In genomic region chr11:48871817-48872541, GRCm38 (mm10) we compare ENCODE assay signal across 8 mouse cellular contexts. TPM values are rescaled to one million over a fixed set of nuclear protein-coding genes. Genes with fewer than 3 reads are reported as not detected.
A peak's percentile ranks its signal among the peaks of the same experiment; 100 is the strongest.
DNase-seq lines count a peak whose midpoint lies in the region; ATAC-seq lines count a peak whose summit lies in the region.

No protein-coding gene starts in this region.

- 14% methylated on average over 17 of the region's 17 CpGs for WGBS in hindbrain, embryonic 16.5 days
- WGBS in limb, embryonic 12.5 days, result 7% methylated on average over 17 of the region's 17 CpGs
- WGBS in midbrain, embryonic 10.5 days, result 14% methylated on average over 17 of the region's 17 CpGs

- peaks cover 8% of the 10 kb centered on the region; the same call in 1 of the 2 replicates for H3K4me1 ChIP-seq in brown adipose tissue, adult 24 weeks (ENCODE audit: control insufficient read depth, insufficient read depth, insufficient read length, low read length)
- H3K4me1 ChIP-seq in hindbrain, embryonic 16.5 days (ENCODE audit: control insufficient read depth, insufficient read depth, low read depth, low read length), result peaks cover 10% of the 10 kb centered on the region; the same call in 1 of the 2 replicates
- H3K4me1 ChIP-seq in limb, embryonic 12.5 days (replicated peaks), result peaks cover 15% of the 10 kb centered on the region
- peaks cover 18% of the 10 kb centered on the region for H3K4me1 ChIP-seq in midbrain, embryonic 10.5 days

- no peaks in the 10 kb centered on the region; the same call in 1 of the 2 replicates for H3K27me3 ChIP-seq in hindbrain, embryonic 16.5 days (replicated peaks; ENCODE audit: control insufficient read depth, insufficient read depth, low read length)
- H3K27me3 ChIP-seq in limb, embryonic 12.5 days, result peaks cover 16% of the 10 kb centered on the region
- H3K27me3 ChIP-seq in midbrain, embryonic 10.5 days (ENCODE audit: low read depth, poor library complexity, severe bottlenecking), result peaks cover 30% of the 10 kb centered on the region
- H3K27me3 ChIP-seq in splenic B cell, adult 2 months (ENCODE audit: control insufficient read depth, insufficient read depth, low read length, poor library complexity, severe bottlenecking), result no peaks in the 10 kb centered on the region

- no peaks in the 10 kb centered on the region for H3K9me3 ChIP-seq in hindbrain, embryonic 16.5 days (ENCODE audit: control insufficient read depth, low read length)
- no peaks in the 10 kb centered on the region for H3K9me3 ChIP-seq in limb, embryonic 12.5 days
- H3K9me3 ChIP-seq in midbrain, embryonic 10.5 days (replicated peaks), result no peaks in the 10 kb centered on the region

- H3K36me3 ChIP-seq in hindbrain, embryonic 16.5 days (ENCODE audit: control insufficient read depth, insufficient read depth, low read length), result no peaks in the 10 kb centered on the region
- no peaks in the 10 kb centered on the region for H3K36me3 ChIP-seq in limb, embryonic 12.5 days
- H3K36me3 ChIP-seq in midbrain, embryonic 10.5 days, result no peaks in the 10 kb centered on the region
- H3K36me3 ChIP-seq in splenic B cell, adult 2 months (ENCODE audit: control insufficient read depth, insufficient read depth, low read length, poor library complexity, severe bottlenecking), result no peaks in the 10 kb centered on the region

- peak overlapping the region; percentile 66 for H3K9ac ChIP-seq in hindbrain, embryonic 16.5 days (ENCODE audit: low read depth, low read length)
- peak overlapping the region; percentile 60; the same call in 1 of the 2 replicates for H3K9ac ChIP-seq in limb, embryonic 12.5 days (replicated peaks)

- peak; percentile 23 for DNase-seq in ovary, postnatal 10 days (ENCODE audit: low spot score)
- no peak for DNase-seq in ovary, adult 18-20 months (ENCODE audit: low spot score)
- DNase-seq in gastrocnemius, adult 18-20 months (ENCODE audit: low spot score), result peak; percentile 78
- DNase-seq in midbrain, embryonic 10.5 days (ENCODE audit: low spot score), result no peak
- DNase-seq in splenic B cell, adult 2 months (ENCODE audit: low read depth, low spot score), result peak; percentile 50

- H3K27ac ChIP-seq in brown adipose tissue, adult 24 weeks (replicated peaks; ENCODE audit: low read depth, low read length), result peak overlapping the region; percentile 94
- H3K27ac ChIP-seq in hindbrain, embryonic 16.5 days (ENCODE audit: low read depth, low read length), result peak overlapping the region; percentile 16
- peak overlapping the region; percentile 29; the same call in 1 of the 2 replicates for H3K27ac ChIP-seq in limb, embryonic 12.5 days
- peak overlapping the region; percentile 70 for H3K27ac ChIP-seq in midbrain, embryonic 10.5 days (replicated peaks)

- peak overlapping the region; percentile 93 for H3K4me3 ChIP-seq in brown adipose tissue, adult 24 weeks (ENCODE audit: insufficient read depth, low read depth, low read length)
- peak overlapping the region; percentile 48 for H3K4me3 ChIP-seq in hindbrain, embryonic 16.5 days (ENCODE audit: low read length)
- peak overlapping the region; percentile 48 for H3K4me3 ChIP-seq in limb, embryonic 12.5 days (replicated peaks)
- peak overlapping the region; percentile 54 for H3K4me3 ChIP-seq in midbrain, embryonic 10.5 days

- ATAC-seq in hindbrain, embryonic 16.5 days, result peak; percentile 61
- ATAC-seq in limb, embryonic 12.5 days (ENCODE audit: insufficient number of reproducible peaks, insufficient read depth, low FRiP score, low TSS enrichment, low read depth), result no peak

- peak overlapping the region; percentile 87 for H3K4me2 ChIP-seq in hindbrain, embryonic 16.5 days (ENCODE audit: low read length)
- H3K4me2 ChIP-seq in limb, embryonic 12.5 days, result peak overlapping the region; percentile 78

RNA-seq across cellular contexts. Expression of gene Irgm1, which starts 0.5 kb away (rescaled TPM):
- polyA plus RNA-seq in brown adipose tissue, adult 24 weeks (2012; ENCODE audit: insufficient read depth, insufficient read length, missing spikeins), result 9.2 and 11.6 TPM in 2 replicates
- total RNA-seq in gastrocnemius, adult 18-20 months (2021), result 10 to 100 TPM; 12.9 to 15.7 TPM
- 3.6 and 5.4 TPM in 2 replicates for polyA plus RNA-seq in hindbrain, embryonic 16.5 days (2015; fragmentation: Nextera tagmentation; extraction: Ambion mirVana)
- polyA plus RNA-seq in limb, embryonic 12.5 days (2016; fragmentation: Nextera tagmentation; extraction: Ambion mirVana), result 2.2 and 2.9 TPM in 2 replicates
- polyA plus RNA-seq in midbrain, embryonic 10.5 days (2016; fragmentation: Nextera tagmentation; extraction: Ambion mirVana), result 1.2 and 1.6 TPM in 2 replicates

RNA-seq across cellular contexts. Expression of gene Gm5431, which starts 30.0 kb away (rescaled TPM):
- not detected in 2 replicates for polyA plus RNA-seq in brown adipose tissue, adult 24 weeks (2012; ENCODE audit: insufficient read depth, insufficient read length, missing spikeins)
- total RNA-seq in gastrocnemius, adult 18-20 months (2021), result under 1 TPM; 0.43 to 0.52 TPM
- 0.16 and 0.18 TPM in 2 replicates for polyA plus RNA-seq in hindbrain, embryonic 16.5 days (2015; fragmentation: Nextera tagmentation; extraction: Ambion mirVana)
- polyA plus RNA-seq in limb, embryonic 12.5 days (2016; fragmentation: Nextera tagmentation; extraction: Ambion mirVana), result 0.15 TPM in 2 replicates
- polyA plus RNA-seq in midbrain, embryonic 10.5 days (2016; fragmentation: Nextera tagmentation; extraction: Ambion mirVana), result 0.07 and 0.16 TPM in 2 replicates

RNA-seq across cellular contexts. Expression of gene Gm12184, which starts 45.5 kb away (rescaled TPM):
- 14.6 and 26.0 TPM in 2 replicates for polyA plus RNA-seq in brown adipose tissue, adult 24 weeks (2012; ENCODE audit: insufficient read depth, insufficient read length, missing spikeins)
- 1 to 10 TPM; 1.8 to 2.5 TPM for total RNA-seq in gastrocnemius, adult 18-20 months (2021)
- polyA plus RNA-seq in hindbrain, embryonic 16.5 days (2015; fragmentation: Nextera tagmentation; extraction: Ambion mirVana), result 1.1 and 2.3 TPM in 2 replicates
- polyA plus RNA-seq in limb, embryonic 12.5 days (2016; fragmentation: Nextera tagmentation; extraction: Ambion mirVana), result 4.2 and 13.6 TPM in 2 replicates
- polyA plus RNA-seq in midbrain, embryonic 10.5 days (2016; fragmentation: Nextera tagmentation; extraction: Ambion mirVana), result 2.1 and 3.2 TPM in 2 replicates

RNA-seq across cellular contexts. Expression of gene Trim7, which starts 46.0 kb away (rescaled TPM):
- polyA plus RNA-seq in brown adipose tissue, adult 24 weeks (2012; ENCODE audit: insufficient read depth, insufficient read length, missing spikeins), result 1.4 and 1.5 TPM in 2 replicates
- total RNA-seq in gastrocnemius, adult 18-20 months (2021), result 10 to 100 TPM; 34.7 to 41.9 TPM
- polyA plus RNA-seq in hindbrain, embryonic 16.5 days (2015; fragmentation: Nextera tagmentation; extraction: Ambion mirVana), result 1.7 and 2.7 TPM in 2 replicates
- polyA plus RNA-seq in limb, embryonic 12.5 days (2016; fragmentation: Nextera tagmentation; extraction: Ambion mirVana), result 0.34 and 1.3 TPM in 2 replicates
- 0.32 and 0.99 TPM in 2 replicates for polyA plus RNA-seq in midbrain, embryonic 10.5 days (2016; fragmentation: Nextera tagmentation; extraction: Ambion mirVana)

RNA-seq across cellular contexts. Expression of gene Trim41, which starts 54.8 kb away (rescaled TPM):
- polyA plus RNA-seq in brown adipose tissue, adult 24 weeks (2012; ENCODE audit: insufficient read depth, insufficient read length, missing spikeins), result 14.0 and 15.5 TPM in 2 replicates
- 10 to 100 TPM; 15.7 to 22.6 TPM for total RNA-seq in gastrocnemius, adult 18-20 months (2021)
- 6.5 and 7.1 TPM in 2 replicates for polyA plus RNA-seq in hindbrain, embryonic 16.5 days (2015; fragmentation: Nextera tagmentation; extraction: Ambion mirVana)
- polyA plus RNA-seq in limb, embryonic 12.5 days (2016; fragmentation: Nextera tagmentation; extraction: Ambion mirVana), result 6.0 and 7.3 TPM in 2 replicates
- polyA plus RNA-seq in midbrain, embryonic 10.5 days (2016; fragmentation: Nextera tagmentation; extraction: Ambion mirVana), result 4.7 and 5.3 TPM in 2 replicates

Comparison
In these comparisons a context has a peak if more than half of its experiments do, and no peak if none do; other contexts are left out.
1. DNase-seq: peak in ovary, postnatal 10 days (single experiment), gastrocnemius, adult 18-20 months (single experiment) and splenic B cell, adult 2 months (single experiment); none in ovary, adult 18-20 months (single experiment) and midbrain, embryonic 10.5 days (single experiment).
2. H3K27ac ChIP-seq: peak in every context shown above with its lines; median percentile 94 in brown adipose tissue, adult 24 weeks; 70 in midbrain, embryonic 10.5 days; 29 in limb, embryonic 12.5 days; 16 in hindbrain, embryonic 16.5 days.
3. Peak in every context shown above with its lines, with median percentiles within 50 percentile points of each other: H3K4me3 ChIP-seq.